Mouse (Mus musculus): Measurements from ENCODE around the gene Camsap3.

- TF ChIP-seq CTCF (IDR thresholded peaks at IDR 0.05; ENCODE audit: extremely low read depth, insufficient read length, insufficient replicate concordance, low read depth, low read length) (no peak), POLR2A (IDR thresholded peaks at IDR 0.05; ENCODE audit: low read depth, low read length) (no peak)
Observed at GRCm38 (mm10) chr8:3626971-3627370, 39.9 kb downstream of the Camsap3 start.

Measured in small intestine, adult 2 months (tissue).